Mouse (Mus musculus) megakaryocyte progenitor cell, adult 5-6 weeks (primary cell): ENCODE measurements around the gene Nudt6. TPM values are rescaled to one million over a fixed set of nuclear protein-coding genes. Genes with fewer than 3 reads are reported as not detected.
A peak's percentile ranks its signal among the peaks of the same experiment; 100 is the strongest.

ENCODE experiments used
- ATAC-seq: replicated peaks from 2 replicates; pipeline ENCODE4 v1.8.0; 2016; ENCODE audit warnings: mild to moderate bottlenecking, moderate TSS enrichment, inconsistent platforms; ENCODE audit not compliant: poor library complexity
- total RNA-seq, 2 experiments: library from RNA; stranded (forward) in 1 of 2; stranded (reverse) in 1 of 2; fragments of 157-497, 149-512 nt in 1 of 2; fragments of 200-1000 nt in 1 of 2; gene quantifications; 2 replicates each; pipeline versions ENCODE4 v1.2.3 to v1.2.4; 2015 to 2017

Gene Nudt6
- total RNA-seq (2015), result 14.4 and 18.0 TPM in 2 replicates
- total RNA-seq (2017), result 9.1 and 19.9 TPM in 2 replicates

DNA sequence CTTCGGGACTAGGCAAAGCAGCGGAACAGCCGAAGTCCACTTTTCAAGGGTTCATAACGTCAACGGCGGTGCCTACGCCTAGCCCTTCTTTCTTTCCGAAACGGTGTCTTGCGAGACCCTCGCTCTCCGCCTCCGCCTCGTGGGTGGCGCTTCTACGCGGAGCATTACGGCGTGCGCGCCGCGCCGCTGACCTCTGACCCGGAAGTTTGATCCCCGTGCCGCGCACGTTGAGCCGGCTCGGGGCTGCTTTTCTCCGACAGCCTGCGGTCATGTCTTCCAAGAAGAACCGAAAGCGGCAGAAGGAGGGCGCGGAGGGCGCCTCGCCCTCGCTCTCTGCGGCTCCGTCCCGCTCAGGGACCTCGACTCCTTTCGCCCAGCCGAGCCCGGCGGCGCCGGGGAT, at the start of gene Nudt6:
TSS of gene Nudt6 (minus strand) at position 140 of the 400 bp plus-strand sequence.
- peak; percentile 65 for ATAC-seq

- peak; percentile 68 for ATAC-seq
These were observed 49.3 kb upstream of the Nudt6 start for GRCm38 (mm10) chr3:37469353-37469752.

DNA sequence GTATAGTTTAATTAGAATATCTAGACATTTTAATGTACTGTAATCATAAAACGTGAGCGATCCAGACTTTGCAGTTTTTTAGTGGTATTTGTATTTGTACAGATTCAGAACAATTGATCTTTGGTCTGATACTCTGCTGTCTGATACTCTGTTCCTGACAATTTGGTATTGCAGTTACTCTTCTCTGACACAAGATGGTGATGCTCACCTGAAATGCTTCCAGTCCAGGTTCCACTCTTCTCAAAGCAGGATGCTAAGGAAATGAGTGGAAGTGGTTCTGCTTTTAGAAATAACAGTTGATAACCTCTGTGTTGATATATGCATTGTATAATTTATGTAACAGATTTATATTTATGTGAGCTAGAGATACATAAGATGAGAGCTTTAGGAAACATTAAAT, 48.2 kb upstream of the Nudt6 start:
- peak; percentile 80 for ATAC-seq

DNA sequence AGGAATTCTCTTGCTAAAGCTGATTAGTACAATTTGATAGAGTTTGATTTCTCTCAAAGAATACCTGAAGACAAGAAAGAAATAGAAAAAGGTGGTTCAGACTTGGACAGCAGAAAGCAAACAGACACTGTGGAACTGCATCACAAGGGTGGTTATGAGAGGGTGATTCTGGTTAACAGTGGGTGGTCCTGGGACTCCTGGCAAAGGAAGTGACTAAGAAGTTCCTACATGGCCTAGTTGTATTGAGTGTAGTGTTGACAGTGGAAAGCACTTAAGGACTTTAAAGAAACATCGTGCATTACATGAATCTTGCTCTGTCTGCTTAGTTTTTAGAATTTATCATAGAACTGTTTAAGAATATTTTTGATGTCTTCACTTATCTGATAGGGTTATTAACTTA, 36.0 kb upstream of the Nudt6 start:
- ATAC-seq, result no peak

- ATAC-seq, result no peak
These were observed 23.4 kb upstream of the Nudt6 start for GRCm38 (mm10) chr3:37443409-37443808.

- no peak for ATAC-seq
These were observed 19.8 kb upstream of the Nudt6 start for GRCm38 (mm10) chr3:37439770-37440169.

- ATAC-seq, result 0 out of 2 replicates have a peak, but pooled peaks have one; percentile 31
These were observed 10.3 kb upstream of the Nudt6 start for GRCm38 (mm10) chr3:37430359-37430758.

- no peak for ATAC-seq
These were observed 6.1 kb upstream of the Nudt6 start for GRCm38 (mm10) chr3:37426069-37426468.

GRCm38 (mm10) chr3:37421179-37421578, 1.2 kb upstream of the Nudt6 start:
- ATAC-seq, result no peak

DNA sequence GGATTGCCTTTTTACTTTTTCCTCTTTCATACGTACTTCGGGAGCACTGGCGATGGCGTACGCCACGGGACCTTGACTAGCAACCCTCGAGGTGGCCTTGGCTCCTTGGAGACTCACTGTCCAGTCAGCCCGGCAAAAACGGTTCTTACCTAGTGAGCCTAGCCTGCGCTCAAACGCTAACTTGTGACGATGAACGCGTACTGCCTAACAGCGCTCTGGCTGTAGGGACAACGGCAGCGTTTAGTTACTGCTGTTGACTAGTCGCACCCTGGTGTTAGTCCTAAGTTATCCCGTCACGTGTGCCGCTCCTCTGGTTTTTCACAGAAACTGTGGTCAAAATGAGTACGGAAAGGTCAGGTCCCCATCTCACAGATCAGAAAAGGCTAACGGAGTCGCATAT, 630 bp upstream of the Nudt6 start:
- ATAC-seq, result no peak

- peak; percentile 72 for ATAC-seq
These were observed 486 bp downstream of the Nudt6 start, which contains the start of gene Spata5 for GRCm38 (mm10) chr3:37419458-37419991. Spata5 (plus strand) TSS chr3:37419896.

- ATAC-seq, result peak; percentile 40
These were observed 1.0 kb downstream of the Nudt6 start for GRCm38 (mm10) chr3:37418961-37419457.

GRCm38 (mm10) chr3:37418341-37418740, 1.7 kb downstream of the Nudt6 start:
- ATAC-seq, result no peak

DNA sequence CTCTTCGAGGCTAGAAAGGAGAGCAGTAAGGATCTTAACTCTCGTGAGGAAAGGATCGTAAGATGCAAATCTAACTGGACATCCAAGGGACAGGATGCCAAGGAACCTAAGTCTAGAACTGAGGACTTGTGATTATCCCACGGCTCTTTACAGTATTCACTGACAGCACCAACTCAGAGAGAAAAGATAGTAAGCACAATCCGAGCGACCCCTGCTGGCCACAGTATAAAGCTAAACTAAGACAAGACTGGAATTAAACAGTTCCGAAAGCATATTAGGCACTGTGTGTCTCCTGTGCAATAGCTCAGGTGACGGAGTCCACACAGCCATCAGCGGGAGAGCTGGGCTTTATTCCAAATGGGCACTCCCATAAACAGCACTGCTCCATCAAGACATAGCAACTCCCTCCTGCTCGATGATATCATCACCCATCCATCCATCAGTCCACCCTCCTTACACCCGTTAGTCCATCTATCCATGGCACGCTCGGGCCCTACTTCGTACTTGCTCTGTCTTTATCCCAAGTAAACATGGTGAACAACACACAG, 5.5 kb downstream of the Nudt6 start:
- ATAC-seq, result peak; percentile 62

GRCm38 (mm10) chr3:37413446-37413845, 6.6 kb downstream of the Nudt6 start:
- no peak for ATAC-seq

DNA sequence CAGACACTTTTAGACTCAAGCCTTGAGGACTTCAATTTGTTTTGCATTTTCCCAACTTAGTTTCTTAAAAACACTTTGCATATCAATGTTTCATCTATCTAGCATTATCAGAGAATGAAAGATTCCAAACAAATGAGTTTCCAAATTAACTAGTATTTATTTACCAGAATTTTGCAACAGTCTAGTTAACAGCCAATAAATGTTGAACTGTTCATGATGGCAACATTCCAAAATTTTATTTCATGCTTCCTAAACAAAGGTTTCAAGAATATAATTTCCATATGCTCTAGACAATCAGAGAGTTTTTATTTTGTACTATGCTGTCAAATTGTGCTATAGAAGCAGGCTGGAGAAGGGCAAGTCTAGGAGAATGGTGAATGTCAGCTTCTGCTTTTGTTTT, 12.4 kb downstream of the Nudt6 start:
- no peak for ATAC-seq

DNA sequence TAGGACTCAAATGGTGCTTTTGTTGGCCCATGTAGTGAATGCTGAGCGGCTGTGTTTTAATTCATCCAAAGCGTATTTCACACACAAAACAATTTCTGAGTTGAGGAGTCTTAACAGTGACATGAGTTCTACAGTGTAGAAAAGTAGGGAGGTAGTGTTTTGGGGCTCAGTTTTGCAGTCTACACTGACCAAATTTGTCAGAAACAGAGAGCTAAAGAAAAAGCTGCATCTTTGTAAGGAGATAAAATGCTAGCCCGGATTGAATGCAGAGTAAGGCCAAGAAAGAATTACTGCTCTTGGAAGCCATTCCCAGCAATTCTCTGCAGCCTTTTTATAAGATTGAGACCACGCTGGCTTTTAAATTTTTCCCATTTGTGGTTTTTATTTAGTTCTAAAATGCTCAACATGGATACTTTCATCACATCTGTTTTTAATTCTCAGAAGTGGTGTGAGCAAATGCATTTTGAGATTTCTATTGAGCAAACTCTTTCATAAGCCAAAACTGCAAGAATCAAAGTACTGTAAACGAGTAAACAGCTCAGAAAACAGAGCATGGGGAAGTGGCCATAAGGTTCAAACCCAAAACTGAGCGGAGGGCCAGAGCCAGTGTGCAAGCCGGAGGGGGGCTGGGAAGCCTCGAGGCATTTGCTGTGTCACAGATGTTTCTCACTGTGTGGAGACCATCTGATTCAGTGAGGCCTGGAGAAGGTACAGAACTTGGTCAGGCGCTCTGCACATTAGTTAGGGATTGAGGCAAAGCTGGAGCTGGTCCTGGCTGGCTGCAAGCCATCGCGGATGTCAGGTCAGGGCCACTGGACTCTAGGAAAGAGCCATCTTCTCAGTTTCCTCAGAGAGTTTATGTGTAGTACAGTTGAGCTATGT, 18.0 kb downstream of the Nudt6 start:
- no peak for ATAC-seq

DNA sequence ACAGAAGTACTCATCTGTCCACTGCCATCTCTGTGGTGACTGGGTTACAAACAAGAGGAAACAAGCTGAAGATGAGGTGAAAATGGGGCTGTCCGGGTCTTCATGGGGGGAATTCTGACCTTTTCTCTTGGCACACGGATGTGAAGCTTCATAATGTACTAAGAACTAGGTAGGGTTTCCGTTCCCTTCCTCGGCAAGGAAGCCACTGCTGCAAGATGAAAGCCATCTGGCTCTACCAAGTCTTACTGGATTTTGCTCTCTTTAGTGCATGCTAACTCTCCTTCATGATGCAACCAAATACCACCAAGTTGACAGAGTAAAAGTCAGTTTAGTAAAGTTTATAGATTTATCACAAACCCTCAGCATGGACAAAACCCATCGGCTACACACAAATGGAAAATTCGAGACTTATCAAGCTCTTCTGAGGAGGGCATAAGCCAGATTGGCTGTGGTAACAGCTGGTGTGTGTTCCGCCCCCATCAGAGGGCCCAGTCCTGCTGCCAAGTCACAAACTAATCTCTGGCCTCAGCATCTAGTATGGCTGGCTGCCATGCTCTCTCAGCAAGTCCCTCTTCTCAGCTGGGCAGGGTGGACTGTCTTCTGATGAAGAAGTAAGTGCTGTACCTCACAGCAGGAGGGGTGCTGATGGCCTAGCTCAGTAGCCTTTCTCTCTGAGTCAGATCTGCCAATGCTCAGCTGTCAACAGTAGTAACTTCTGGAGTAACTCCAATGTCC, 21.2 kb downstream of the Nudt6 start:
- ATAC-seq, result peak; percentile 98

DNA sequence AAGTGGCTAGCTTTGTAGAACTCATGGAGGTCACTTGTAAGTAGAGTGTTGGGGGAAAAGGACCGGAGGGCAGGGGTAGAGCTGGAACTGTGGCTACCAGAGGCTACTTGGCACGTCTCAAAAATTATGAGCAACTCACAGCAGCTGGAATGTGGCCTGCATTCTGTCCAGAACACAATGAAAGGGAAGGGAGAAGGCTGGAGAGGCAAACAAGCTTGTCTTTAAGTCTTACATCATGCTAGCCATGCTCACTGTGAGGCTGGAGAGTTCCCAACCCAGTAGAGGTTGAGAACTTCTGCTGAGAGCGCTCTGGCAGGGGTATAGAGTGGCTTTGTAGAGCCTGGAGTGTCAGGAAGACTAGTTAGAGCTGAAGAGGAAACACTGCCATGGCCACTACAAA, 22.4 kb downstream of the Nudt6 start:
- ATAC-seq, result no peak

GRCm38 (mm10) chr3:37396930-37397608, 22.9 kb downstream of the Nudt6 start:
- no peak for ATAC-seq
